Mouse (Mus musculus): Measurements from ENCODE around the gene Efna5.

GRCm38 (mm10) chr17:62726102-62726501, 155.0 kb downstream of the Efna5 start:
- TF ChIP-seq POLR2AphosphoS2 (IDR thresholded peaks at IDR 0.05; ENCODE audit: insufficient read length, low read depth): no peak
- no peak for TF ChIP-seq POLR2A (IDR thresholded peaks at IDR 0.05; ENCODE audit: insufficient read length, low read depth)
